Mouse (Mus musculus) layer of hippocampus, adult 11-12 months (tissue): ENCODE results near the gene Pcid2.

Experiments
- DNase-seq: peaks from one replicate; pipeline ENCODE4 v3.0.0; 2022; ENCODE audit warnings: low spot score

Gene Pcid2

DNA sequence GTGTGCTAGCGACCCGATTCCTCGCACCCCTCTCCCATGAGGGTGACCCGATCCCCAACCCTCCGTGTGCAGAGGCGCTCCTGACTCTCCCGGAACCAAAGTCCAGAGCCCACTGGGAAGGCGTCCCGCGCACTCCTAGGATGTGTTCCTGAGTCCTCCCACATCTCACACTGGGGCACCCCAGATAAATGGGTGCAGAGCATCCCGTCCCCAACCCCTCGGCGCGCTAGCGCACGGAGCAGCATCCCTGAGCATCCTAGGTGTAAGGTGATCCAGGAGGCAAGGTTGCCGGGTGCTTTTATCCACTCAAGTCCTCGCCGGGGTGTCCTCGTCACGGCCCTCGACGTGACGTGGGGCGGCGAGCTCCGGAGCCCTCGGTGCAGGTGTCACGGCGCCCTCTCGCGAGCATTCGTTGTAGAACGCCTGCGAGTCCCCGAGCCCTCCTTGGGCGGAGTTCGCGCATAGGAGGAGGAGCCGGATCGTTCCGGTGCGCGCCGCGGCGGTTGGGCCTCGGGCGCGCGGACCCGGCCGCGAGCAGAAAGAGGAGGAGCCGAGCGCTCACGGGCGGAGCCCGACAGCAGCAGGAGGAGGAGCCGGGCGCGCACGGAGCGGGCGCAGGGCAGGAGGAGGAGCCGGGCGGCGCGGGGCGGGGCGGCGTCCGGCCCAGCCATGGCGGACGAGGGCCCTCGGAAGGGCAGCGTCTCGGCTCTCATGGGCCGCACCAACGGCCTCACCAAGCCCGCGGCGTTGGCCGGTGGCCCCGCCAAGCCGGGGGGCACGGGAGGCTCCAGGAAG lies at the start of gene Pcid2, which contains the start of gene Cul4a:
Gene Pcid2, minus strand, starts transcription at position 373 of the 795 bp plus-strand sequence.
Gene Cul4a, plus strand, starts transcription at position 535 of the 795 bp plus-strand sequence.
- DNase-seq, result peak; percentile 97

DNA sequence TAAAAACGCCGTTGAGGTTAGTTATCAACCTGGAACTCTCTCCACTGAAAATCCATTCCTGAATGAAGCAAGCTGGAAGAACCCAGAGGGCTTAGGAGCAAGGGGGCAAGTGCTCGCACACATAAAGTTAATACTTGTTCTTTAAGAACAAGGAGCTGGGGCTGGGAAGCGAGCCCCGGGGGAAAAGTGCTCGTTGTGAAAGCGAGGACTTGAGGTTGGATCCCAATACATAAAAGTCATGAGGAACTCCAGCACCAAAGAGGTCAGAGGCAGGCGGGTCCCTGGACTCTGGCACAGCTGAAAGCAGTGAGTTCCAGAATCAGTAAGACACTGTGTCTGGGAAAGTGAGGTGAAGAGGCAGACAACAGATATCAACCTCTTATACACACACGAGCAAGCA lies 48.8 kb upstream of the Pcid2 start:
- DNase-seq, result no peak

DNA sequence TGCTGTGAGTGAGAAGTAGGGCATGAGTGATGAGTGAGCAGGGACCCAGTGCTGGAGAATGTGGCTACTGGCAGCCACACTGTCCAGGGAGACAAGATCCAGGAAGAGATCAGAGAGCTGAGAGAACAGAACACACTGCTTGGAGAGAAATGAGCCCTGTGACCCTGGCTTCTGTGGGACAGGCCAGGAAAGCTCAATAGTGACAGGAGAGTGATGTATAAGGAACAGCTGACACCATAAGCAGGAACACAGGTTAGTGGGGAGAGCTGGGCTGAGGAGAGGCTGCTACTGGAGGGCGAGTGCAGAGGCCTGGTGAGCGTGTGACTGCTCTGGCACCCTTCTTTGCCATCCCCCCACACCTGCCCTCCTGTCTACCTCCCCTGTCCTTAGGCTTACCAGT lies 45.7 kb upstream of the Pcid2 start:
- no peak for DNase-seq

DNA sequence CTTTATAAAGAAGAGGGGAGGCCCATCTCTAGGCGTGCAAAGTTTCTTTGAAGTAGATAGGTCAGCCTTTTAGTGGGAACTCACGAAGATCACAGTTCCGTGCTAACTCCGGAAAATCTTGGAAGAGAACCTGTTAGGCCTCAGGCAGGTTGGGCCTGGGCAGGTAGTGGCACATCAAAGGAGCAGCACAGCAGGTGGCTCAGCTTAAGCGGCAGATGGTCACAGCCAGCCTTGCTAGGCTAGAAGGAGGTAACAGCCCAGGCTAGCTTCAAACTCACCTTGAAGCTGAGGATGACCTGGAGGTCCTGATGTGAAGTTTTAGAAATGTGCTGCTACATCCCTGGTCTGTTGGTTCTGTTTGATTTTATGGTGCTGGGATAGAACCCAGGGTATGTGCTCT lies 44.6 kb upstream of the Pcid2 start:
- DNase-seq, result no peak

DNA sequence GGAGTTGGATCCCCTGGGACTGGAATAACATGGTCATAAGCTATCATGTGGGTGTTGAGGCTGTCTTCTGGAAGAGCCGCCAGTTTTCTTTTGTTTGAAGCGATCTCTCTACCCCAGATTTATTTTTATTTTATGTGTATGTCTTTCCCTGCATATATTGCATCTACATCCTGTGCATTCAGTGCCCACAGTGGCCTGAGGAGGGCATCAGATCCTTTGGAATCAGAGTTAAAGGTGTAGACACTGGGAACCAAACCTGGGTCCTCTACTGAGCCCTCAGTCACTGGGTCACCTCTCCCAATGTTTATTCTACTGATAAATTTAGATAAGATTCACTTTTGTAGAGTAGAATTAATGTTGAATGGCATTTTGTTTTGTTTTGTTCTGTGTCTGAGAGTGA lies 44.0 kb upstream of the Pcid2 start:
- no peak for DNase-seq

DNA sequence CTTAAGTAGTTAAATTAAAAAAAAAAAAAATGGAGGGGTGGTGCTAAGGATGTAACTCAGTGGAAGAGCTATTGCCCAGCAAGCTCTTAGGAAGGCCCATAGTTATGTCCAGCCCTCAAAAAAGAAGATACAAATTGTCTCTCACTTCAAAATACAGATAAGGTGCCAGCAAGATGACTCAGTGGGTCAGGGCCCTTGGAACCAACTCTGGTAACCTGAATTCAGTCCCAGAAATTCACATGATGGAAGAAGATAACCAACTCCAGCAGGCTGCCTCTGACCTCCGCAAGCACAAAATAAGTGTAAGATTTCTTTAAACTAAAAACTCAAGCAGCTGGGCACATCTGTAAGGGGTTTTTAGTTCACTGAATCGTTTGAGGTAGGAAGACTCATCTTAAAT lies 43.2 kb upstream of the Pcid2 start:
- DNase-seq, result no peak

DNA sequence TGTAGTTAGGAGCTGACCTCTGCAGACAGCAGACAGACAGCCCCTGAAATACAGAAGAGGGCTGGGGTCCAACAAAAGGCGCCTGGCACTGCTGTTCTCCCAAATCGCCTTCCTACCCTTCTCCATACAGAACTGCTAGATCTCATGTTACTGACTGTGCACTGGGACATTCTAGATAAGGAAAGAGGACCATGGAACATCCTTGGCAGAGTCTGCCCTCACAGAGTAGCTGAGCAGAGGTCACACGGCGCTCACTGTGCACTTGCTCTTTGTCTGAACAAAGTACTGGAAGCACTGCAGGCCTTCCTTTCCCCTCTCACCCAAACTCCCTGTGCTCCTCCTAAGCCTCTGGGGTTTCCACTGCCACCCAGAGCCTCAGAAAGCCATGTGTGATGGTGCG lies 36.4 kb upstream of the Pcid2 start:
- DNase-seq, result no peak

DNA sequence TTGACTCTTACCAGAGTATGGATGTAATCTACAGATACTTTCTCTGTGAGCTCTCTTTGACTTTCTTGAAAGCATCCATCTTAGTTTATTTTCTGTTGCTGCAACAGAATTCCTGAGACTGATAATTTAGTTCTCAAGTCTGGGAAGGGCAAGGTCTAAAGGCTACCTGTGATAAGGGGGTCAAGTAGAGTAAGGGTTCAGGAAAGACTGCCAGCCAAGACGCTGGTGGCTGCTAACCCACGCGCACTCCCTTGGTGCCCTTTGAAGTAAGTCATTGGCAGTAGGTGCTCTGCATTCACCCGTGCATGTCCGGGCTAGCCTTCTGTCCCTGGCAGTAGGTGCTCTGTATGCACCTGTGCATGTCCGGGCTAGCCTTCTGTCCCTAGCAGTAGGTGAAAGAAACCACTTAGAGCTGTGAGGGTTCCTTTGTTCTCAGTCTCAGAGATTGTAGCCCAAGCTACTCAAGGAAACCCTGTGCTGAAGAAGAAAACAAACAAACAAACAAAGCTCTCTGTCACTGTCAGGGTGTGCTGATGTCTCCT lies 34.5 kb upstream of the Pcid2 start:
- DNase-seq, result no peak

DNA sequence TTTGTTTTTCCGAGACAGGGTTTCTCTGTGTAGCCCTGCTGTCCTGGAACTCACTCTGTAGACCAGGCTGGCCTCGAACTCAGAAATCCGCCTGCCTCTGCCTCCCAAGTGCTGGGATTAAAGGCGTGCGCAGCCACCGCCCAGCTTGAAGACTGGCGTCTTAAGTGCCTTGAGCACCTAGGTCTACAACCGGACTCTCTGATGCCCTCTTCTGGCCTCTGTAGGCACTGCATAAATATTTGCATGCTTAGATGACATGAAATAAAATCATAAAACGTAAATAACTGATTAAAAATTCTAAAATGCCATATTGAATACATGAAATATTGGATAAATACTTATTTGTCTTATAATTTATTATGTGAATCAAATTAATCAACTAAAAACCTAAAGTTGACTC lies 27.0 kb upstream of the Pcid2 start:
- peak; percentile 66 for DNase-seq

DNA sequence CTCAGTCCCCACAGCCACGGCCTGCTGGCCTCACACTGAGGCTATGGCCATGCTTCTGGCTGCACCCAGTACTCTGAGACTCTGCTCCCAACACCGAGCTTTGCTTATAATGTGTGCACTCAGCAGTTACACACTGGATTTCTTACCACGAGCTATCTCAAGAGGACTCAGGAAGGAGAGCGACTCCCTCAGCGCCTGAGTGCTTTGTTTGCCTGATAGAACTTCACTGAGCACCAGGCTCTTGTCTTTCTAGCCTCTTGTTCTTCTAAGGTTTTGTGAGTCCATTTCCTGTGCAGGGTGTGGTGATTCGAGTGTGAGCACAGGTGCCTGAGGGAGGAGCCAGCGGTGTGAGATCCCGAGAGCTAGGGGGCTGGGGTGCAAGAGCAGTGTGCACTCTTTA lies 19.6 kb upstream of the Pcid2 start:
- no peak for DNase-seq

DNA sequence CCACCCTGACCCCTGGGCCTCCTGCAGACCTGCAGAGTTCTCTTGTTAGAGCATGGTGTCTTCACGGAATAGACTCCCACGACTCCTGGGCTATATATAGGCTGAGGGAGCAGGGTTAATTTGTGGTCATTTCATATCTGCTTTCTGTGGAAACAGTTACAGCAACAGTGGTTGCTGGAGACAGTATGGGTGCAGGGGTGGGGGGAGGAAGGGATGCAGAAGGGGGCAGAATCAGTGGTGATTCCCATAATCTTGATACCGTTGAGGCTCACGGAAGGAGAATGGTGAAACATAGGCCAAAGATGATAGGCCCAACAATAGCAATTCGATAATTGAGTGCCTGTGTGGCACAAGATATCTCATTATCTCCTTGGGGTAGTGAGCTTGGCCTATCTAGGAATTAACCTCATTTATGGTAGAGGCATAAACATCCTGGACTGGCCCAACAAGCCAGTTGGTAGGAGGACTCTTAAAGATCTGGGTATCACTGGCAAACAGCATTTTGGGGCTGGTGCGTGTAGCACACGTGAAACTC lies 17.7 kb upstream of the Pcid2 start:
- DNase-seq, result no peak

DNA sequence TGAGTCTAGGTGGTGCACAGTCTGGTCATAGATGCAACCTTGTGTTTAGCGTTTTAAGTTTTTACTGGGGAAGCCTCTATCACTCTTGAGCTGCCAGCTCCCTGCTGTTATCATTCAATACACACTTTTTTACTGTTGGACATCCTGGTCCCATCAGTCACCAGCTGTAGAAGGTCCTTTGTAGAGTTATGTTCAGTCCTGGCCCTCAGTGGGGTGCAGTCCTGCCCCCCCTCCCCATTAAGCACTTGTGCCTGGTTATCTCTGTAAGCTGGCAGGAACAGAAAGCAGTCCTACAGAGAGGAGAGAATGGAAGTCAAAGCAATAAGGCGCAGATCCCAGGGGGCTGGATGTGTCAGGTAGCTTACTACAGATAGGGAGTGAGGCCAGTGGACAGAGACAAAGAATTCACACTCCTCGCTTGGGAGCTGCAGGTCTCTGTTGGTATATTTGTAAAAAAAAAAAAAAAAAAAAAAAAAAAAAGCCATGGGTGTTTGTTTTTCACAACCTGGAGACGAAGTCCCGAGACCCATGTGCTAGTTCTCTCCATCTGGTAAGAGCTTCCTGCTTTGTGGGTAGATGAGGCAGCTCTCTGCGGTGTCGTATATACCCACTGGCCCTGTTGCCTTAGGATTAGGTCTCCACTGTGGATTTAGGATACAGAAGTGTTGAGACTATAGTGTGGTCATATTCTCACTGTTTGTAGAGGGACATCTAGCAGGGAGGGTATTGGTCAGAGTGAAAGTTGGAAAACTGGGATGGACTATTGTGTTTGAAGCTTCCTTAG lies 15.8 kb upstream of the Pcid2 start:
- DNase-seq, result no peak

DNA sequence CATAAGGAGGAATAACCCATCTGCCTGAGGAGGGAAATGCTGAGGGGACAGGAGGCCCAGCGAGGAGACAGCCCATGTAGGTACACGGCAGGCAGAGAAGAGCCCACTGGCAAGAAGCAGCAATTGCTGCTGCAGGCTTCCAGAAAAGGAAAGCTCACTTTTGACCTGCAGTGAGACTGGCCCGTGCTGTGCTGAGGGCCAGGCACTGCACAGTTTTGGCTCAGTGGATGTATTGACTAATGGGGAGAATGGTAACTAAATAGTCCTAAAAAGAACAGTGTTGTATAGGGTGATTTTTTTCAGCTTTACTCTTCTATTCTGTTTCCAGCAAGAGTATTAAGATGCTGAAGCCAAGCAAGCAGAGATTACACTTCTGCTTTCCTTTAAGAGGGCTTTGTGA lies 13.3 kb upstream of the Pcid2 start:
- no peak for DNase-seq

DNA sequence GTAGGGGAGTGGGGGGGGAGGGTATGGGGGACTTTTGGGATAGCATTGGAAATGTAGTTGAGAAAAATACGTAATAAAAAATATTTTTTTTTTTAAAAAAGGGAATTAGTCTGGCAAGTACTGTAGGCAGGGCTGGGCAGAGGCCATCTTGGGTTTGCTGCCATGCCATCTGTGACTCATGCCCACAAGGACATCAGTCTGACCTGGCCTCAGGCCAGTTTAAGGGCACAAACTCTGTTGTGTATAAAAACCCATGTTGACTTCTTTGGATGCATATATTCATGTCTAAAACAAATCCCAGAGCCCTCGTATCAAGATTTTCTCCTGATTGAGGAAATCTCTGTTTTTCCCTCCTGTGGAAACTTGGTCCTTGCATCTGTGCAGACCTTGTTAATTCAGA lies 11.8 kb upstream of the Pcid2 start:
- DNase-seq, result no peak

DNA sequence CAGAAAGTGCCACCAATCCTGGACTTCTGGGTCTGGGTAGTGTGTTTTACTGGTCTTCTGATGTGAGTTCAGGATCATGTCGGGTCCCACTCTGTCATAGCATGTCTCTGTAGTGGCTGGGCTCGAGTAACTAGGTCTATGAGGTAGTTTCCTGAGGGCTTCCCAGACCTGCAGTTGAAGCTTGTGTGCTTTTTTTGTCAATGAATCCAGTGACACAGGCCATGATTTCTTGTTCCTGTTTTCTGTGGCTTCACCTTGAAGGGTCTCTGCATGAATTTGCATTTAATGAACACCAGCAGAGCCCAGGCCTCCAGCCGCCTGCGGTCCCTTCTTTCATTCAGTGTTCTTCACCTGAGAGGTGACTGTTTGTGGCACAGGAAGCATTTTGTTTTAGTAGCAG lies 8.0 kb upstream of the Pcid2 start:
- no peak for DNase-seq

DNA sequence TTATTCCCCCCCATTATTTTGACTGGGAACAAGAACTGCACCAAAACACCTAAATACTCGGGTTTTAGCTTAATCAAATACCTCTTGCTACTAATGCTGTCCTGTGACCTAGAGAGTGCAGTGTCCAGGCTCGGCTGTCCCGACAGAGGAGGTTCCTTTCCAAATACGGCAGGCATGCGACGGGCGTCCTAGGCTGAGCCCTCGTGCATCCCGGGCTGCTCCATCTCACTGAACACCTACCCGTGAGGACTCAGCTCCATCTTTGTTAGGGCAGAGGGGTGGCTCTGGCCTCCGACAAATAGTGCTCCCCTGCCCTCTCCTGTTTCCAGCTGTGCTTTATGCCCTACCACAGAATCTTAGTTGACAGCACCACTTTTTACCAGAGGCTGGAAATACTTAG lies 6.7 kb upstream of the Pcid2 start:
- no peak for DNase-seq

DNA sequence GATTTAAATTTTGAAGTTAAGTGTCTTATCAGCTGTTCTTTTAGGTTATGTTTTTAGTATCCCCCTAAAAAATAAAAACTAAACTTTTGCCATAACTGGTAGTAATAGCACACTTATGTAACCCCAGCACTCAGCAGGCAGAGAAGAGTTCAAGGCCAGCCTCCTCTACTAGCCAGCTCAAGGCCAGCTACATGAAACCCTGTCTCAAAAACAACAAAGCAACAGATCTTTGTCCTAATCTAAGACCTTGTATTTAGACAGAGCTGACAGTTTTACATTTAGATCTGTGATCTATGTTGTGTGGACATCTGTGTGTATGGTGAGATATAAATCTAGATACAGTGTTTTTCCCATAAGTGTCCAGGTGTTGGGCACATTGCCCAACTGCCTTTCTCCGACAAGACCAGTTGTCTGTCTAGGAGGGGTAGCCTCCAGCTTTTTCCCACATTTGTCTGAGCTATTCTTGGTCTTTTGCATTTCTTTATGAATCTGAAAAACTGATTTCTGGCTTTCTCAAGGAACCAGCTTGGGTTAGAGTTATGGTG lies 4.2 kb upstream of the Pcid2 start:
- no peak for DNase-seq

DNA sequence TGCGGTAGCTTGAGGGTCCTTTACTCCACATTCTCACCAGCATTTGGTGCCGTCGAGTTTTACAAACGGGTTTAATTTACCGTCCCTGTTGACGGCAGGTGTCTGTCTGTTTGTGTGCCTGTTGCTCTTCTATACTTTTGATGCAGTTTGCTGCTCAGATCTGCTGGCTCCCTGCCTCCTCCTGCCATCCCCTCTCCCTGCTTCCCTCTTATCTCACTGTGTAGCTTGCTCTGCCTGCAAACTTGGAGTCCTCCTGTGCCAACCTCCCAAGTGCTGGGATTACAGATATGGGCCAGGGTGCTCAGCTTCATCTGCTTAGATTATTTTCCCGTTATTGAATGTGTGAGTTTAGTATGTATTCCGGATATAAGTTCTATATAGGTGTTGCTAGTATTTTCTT lies 3.7 kb upstream of the Pcid2 start:
- DNase-seq, result no peak

DNA sequence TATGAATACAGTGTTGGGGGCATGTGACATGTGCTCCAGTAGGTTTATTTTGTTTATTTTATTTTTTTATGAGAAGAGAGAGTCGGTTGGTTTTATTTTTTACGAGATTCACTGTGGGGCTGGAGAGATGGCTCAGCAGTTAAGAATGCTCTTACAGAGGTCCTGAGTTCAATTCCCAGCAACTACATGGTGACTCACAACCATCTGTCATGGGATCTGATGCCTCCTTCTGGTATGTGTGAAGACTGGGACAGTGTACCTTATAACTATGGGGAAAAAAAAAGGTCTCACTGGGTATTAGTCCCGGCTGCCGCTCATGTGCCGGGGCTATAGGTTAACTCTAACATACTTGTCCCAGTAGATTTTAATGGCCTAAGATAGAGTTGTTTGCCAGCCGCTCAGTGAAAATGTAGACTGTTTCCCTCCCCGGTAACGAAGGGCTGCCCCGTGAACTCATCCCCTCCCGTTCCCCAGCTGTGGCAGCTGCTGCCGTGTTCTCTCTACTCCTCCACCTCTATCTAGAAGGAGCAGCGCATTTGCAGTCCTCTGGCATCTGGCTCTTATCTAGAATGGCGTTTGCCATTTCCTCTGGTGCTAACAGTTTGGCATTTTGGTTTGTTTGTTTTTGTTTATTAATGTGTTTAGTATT lies 2.9 kb upstream of the Pcid2 start:
- no peak for DNase-seq

DNA sequence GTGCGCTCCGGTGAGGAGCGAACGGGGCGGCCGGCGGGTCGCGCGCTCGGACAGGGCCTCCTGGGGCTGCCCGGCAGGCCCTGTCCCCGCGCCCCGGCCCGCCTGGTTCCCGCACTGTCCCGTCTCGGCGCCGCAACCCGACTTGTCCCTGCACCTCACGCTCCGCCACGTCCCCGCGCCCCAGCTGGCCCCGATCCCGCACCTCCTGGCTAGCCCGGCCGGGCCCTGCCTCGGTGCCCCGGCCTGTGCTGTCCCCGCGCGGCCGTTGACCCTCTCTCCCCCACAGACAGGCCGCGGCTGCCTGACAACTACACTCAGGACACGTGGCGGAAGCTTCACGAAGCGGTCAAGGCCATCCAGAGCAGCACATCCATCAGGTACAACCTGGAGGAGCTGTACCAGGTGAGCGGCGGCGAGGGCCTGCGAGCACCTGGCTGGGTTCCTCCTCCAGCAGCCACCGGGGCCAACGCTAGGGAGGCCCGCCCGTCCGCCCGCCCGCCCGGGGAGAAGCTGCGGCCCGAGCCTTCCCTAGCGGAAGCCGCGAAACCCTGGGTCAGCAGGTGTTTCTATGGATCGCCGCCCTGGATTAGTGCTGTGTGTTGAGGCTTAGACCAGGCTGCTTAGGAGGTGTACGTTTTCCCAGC lies 771 bp upstream of the Pcid2 start:
- DNase-seq, result no peak

DNA sequence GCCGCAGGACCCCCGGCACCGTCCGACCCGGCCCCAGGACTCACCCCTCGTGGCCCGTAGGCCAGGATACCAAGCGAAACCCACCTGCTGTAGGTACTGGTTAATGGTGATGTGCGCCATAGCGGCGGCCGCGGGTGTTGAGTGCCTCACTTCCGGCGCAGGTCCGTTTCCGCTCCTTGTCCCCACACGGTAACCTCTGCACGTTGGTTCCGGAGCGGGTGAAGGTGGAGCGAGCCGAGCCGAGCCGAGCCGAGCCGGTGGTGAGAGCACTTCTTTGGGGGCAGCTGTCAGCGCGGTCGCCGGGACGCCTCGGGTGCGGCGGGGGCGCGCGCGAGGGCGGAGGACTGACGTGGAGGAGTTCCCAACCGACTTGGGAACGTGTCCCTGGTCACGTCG lies 570 bp downstream of the Pcid2 start:
- peak; percentile 92 for DNase-seq

DNA sequence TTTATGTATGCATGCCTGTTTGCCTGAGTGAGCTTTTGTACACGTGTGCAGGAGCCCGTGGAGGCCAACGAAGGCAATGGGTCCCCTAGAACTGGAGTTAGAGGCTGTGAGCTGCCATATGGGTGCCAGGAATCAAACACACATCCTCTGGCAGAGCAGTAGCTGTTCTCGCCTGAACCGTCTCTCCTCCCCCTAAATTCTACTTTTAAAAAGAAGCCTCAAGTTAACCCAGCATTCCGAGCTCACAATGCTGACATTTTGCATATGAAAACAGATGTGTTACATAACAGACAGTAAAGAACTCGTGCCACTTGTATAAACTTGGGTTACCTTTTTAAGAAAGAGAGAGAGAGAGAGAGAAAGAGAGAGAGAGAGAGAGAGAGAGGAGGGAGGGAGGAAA lies 27.7 kb downstream of the Pcid2 start:
- DNase-seq, result no peak
